Mouse (Mus musculus) embryo, embryonic 11.5 days (tissue): ENCODE measurements around the gene Dhx8.

Experiments
- DNase-seq: peaks from one replicate; pipeline ENCODE4 v3.0.0-alpha.2; 2012; ENCODE audit warnings: low read depth, low spot score

Gene Dhx8

DNA sequence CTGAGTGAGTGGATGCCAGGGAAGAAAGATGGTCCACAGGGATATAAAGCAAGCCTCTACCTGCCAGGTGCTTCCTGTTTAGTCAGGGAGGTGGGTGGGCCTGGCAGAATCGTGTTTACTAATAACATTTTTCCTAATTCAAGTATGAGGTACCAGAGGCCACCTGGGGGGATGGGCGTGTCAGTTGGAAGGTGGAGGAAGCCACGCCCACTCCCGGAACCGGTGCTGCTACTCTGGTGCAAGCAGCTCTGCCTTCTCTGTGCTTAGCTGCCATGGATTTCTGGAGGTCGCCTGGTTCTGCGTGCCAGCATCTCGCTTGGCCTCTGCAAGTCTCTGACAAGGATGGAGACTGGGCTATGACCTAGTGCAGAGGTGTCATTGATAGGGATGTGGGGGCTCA, 65.4 kb downstream of the Dhx8 start:
- DNase-seq: no peak

DNA sequence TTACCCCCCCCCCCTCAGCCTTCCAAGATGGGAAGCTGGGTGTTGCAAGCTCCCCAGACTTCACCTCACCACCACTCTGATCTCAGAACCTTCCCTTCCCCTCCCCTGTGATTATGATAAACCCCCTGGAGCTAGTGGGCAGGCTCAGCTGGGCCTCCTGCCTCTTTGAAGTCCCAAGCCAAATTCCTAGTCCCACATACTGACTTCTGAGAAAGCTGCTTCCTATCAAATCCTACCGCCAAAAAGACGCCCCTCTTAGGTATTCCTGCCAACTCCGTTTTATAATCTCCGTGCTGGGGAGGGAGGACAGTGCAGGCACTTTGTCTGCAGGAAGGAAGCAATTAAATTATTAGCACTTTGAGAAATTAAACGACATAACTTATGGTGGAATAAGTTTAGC, 68.7 kb downstream of the Dhx8 start:
- no peak for DNase-seq

DNA sequence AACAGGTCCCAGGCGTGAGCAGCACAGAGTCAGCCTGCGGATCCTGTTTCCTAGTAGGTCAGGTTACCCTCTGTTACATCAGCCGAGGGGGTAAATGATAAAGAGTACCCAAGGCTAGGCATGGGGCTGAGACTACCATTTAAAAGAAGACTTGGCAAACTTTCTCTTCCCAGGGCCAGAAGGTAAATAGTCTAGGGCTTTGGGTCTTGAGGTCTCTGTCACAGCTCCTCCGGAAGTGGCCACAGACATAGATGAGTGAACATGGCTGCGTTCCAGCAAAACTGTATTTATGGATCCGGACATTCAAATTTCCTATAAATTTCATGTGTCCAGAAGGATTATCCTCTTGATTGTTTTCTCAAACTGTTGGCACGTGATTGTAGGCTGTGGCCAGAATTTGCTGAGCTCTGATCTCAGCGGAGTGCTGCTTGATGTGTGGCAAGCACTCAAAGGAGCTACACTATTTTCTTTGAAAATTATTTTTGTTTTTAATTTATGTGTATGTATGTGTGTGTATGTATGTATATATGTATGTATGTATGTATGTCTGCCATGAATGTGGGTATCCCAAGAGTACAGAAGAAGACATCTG, 72.5 kb downstream of the Dhx8 start:
- no peak for DNase-seq

DNA sequence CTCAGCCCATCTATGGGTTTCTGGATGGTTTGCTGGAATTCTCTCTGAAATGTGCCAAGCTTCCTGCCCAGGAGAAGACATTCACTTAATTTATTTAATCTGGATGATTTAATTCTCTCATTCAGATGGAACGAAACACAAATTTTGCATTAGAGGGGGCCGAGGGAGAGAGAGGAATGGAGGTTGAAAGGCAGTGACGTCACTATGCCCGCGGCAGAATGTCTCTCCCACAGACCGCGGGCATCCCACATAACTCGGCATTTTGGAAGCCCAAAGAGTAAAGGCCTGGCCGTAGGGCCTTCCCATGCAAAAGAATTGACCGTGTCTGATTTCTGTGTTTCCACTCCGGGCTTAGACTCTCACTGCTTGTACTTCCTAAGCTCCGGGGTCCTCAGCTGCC, 74.0 kb downstream of the Dhx8 start:
- no peak for DNase-seq

DNA sequence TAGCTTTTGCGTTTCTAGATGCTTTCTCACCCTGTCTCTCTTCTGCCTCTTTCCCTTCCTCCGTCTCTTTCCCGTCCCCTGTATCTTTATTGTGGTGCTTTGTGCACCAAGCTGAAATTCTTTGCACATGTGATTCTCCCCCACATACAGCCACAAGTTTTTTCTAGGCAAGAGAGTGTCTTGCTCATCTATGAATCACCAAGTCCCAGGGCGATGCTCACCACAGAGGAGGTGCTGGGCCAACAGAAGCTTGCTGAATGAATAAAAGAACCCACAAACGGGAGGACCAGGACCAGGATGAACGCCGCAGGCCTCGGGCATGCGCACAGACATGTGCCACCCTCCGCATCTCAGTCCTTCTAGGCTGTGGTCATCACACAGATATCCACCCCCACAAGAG, 74.5 kb downstream of the Dhx8 start:
- no peak for DNase-seq

DNA sequence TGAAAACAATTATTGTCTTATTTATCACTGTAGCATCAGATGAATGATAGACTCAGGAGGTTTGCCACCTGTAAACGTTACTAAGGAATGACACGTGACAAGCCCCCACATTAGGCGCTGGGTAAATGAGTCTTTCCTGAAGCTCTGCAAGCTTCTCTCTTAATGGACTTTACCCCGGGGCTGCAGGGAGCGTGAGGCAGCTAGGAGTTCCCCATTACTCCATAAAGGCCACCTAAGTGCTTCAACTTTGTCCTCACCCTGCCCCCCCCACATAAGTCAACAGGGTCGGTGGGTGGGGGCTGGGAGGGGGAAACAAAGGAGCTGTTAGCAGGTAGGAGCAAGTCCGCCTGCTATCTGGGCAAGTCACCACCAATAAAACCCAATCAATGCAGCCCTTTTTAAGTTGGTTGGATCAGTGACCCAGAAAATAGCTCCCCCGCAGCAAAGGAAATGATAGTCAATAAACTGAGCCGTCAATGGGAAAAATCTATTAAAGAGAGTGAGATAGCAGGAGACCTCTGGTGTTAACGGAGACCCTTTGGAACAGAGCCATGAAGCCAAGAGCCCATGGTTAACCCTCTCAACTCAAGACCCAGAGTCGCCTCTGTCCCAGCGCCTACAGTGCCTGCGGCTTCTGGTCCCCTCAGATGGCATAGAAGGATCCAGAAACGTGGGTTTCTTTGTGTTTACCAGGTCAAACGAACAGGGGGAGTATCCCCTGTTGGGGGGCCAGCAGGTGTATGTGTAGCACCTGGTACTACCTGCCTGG, 76.5 kb downstream of the Dhx8 start:
- no peak for DNase-seq

DNA sequence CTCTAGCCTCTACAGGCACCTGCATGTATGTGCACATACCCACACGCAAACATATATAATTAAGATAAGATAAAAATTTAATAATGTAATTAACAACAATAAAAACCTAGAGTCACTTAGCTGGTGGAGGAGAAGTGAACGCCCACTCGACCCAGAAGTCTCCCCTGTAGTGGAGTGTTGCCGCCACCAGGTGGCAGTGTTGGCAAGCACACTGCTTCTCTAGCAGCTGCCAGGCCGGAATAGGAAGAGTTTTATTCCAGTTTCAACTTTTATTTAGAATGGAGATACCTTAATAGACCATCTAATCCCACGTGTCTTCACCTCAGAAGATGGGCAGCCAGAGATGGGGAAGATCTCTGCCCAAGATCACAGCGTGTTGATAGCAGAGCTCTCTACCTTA, 80.5 kb downstream of the Dhx8 start:
- DNase-seq: peak; percentile 65

DNA sequence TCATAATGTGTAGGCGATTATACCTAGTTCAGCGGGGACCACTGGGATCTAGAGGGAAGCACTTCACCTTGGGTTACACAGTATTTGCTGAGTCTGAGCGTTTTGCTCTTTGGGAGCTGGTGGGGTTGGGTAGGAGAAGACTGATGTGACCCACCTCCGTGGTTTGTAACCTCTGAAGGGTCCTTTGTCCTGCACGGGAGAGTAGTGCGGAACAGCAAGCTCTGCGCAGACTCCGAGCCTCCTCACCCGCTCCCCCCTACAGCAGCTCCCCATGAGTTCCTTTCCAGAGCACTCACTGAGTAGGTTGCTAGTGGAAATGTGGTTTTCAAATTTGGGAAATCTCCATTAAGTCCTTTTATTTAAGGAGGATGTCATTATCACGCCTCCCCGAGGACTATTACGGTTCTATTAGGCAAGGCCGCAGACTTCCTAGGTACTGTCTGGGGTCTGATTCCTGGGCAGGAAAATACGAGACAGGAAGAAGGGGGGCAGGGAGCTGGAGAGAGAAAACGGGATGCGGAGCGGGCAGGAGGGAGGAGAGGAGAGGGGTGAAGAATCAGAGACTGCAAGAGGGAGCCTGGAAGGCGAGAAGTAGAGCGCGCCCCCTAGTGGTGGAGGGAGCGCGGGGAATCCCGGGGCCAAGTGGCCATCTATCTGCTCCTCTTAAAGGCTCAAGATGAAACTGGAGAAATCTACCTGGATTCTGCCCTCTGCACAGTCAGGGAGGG, 81.8 kb downstream of the Dhx8 start:
- DNase-seq: peak; percentile 79

DNA sequence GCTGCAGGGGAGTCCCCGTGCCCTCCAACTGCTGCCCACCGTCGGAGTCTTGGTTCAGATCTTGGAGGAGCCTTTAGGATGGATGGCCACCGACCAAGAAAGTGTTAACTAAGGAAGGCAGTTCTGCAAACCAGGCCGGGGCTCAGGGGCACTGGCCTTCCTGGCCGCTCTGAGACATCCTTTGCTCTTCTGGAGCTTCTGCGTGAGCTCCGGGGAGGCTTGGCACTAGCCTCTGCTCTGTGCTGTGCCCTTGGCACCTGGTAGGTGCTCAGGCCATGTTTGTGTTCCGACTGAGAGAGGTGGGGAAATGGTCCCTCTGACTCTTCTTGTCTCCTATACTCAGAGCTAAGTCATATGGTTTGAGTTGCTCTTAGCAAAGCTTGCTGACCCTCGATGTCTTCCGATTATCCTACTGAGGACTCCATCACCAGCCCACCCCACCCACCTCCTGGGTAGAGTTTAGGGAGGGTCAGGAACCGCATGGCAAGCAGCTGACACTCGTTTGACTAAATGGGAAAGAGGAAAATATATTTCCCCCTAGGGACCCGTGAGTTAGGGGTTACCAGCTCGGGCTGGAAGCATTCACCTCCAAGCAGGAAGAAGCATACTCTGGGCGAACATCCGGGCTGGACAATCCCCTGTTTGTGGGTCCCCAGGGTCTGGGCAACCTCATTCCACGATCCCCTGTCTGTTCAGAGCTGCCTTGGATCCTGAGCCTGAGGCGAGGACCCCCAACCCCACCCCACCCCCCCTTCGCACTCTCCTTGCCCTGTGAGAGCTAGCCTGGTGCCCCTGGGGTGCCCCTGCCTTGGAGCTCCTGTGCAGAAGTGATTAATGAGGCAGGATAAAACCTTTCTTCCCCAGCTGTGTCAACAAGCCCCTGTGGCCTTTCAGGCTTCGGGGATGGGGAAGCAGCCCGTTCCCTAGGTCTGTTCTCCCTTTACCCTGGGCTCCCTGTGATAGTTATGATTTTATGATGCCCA, 82.7 kb downstream of the Dhx8 start:
- no peak for DNase-seq
